Mouse (Mus musculus) midbrain, embryonic 10.5 days (tissue): ENCODE measurements around the gene Idi1. TPM values are rescaled to one million over a fixed set of nuclear protein-coding genes. Genes with fewer than 3 reads are reported as not detected.
"Not testable (repeated sequence)": the region's sequence is repeated elsewhere in the genome, so short reads cannot be mapped to it uniquely, and the experiment has no call there.

Source experiments
- DNase-seq: peaks from one replicate; pipeline ENCODE4 v3.0.0-alpha.2; 2017; ENCODE audit warnings: low spot score
- H3K27ac ChIP-seq: fragments of 300-500 bp; sonication (generic); replicated peaks from 2 replicates; pipeline ENCODE4 v1.5.1; 2016; ENCODE audit warnings: mild to moderate bottlenecking
- H3K27me3 ChIP-seq: fragments of 300-500 bp; sonication (generic); 2 replicates; pipeline ENCODE4 v1.6.1; 2016; ENCODE audit warnings: low read depth, mild to moderate bottlenecking; ENCODE audit not compliant: poor library complexity, severe bottlenecking
- H3K36me3 ChIP-seq: fragments of 300-500 bp; sonication (generic); 2 replicates; pipeline ENCODE4 v1.6.1; 2016; ENCODE audit warnings: mild to moderate bottlenecking, moderate library complexity
- H3K4me1 ChIP-seq: fragments of 300-500 bp; sonication (generic); 2 replicates; pipeline ENCODE4 v1.6.1; 2016
- H3K4me3 ChIP-seq: fragments of 300-500 bp; sonication (generic); 2 replicates; pipeline ENCODE4 v1.5.1; 2016; ENCODE audit warnings: mild to moderate bottlenecking, moderate library complexity
- H3K9me3 ChIP-seq: fragments of 300-500 bp; sonication (generic); replicated peaks from 2 replicates; pipeline ENCODE4 v1.6.1; 2016; ENCODE audit warnings: mild to moderate bottlenecking
- WGBS: fragments of 180-500 bp; shearing (Covaris S2); methylation state at CpG from one replicate; pipeline ENCODE4 v1.1.7; 2016; 5-methylcytosine and 5-hydroxymethylcytosine counted together
- polyA plus RNA-seq: library from polyadenylated mRNA; unstranded; fragments of >200 nt; fragmentation: Nextera tagmentation; extraction: Ambion mirVana; gene quantifications from 2 replicates; pipeline ENCODE4 v1.2.1, GENCODE M21; 2016

Idi1 gene
- polyA plus RNA-seq, 1 experiment from 2014 or later = 173 TPM

GRCm38 (mm10) chr13:8864990-8865389 is 20.3 kb upstream of the Idi1 start:
- Histone ChIP-seq H3K36me3 (peaks cover 54% of the 10 kb centered on the region), H3K27ac (no peak overlapping the region), H3K4me1 (peaks cover 10% of the 10 kb centered on the region), H3K9me3 (no peaks in the 10 kb centered on the region), H3K4me3 (no peak overlapping the region), H3K27me3 (no peaks in the 10 kb centered on the region)
- 94% methylated on average over 3 of the region's 3 CpGs for WGBS
- no peak for DNase-seq

- peaks cover 39% of the 10 kb centered on the region for H3K36me3 ChIP-seq
- 92% methylated on average over 7 of the region's 7 CpGs for WGBS
- peaks cover 13% of the 10 kb centered on the region for H3K4me1 ChIP-seq
- no peaks in the 10 kb centered on the region for H3K9me3 ChIP-seq
- H3K4me3 ChIP-seq = no peak overlapping the region
- no peak for DNase-seq
- no peaks in the 10 kb centered on the region for H3K27me3 ChIP-seq
- no peak overlapping the region for H3K27ac ChIP-seq
These were observed 18.7 kb upstream of the Idi1 start for GRCm38 (mm10) chr13:8866612-8867011.

- 81% methylated on average over 5 of the region's 5 CpGs for WGBS
- H3K27ac ChIP-seq = peak overlapping the region; percentile 92
These were observed 15.6 kb upstream of the Idi1 start for GRCm38 (mm10) chr13:8869578-8870157.

GRCm38 (mm10) chr13:8870160-8870509 is 15.2 kb upstream of the Idi1 start:
- 9% methylated on average over 9 of the region's 9 CpGs for WGBS
- H3K27ac ChIP-seq = peak overlapping the region; percentile 92
- peak overlapping the region; percentile 78 for H3K4me3 ChIP-seq
- no peaks in the 10 kb centered on the region for H3K27me3 ChIP-seq
- H3K36me3 ChIP-seq = peaks cover 22% of the 10 kb centered on the region
- no peak for DNase-seq
- H3K9me3 ChIP-seq = no peaks in the 10 kb centered on the region
- H3K4me1 ChIP-seq = peaks cover 19% of the 10 kb centered on the region

More at GRCm38 (mm10) chr13:8869578-8870157, 15.6 kb upstream of the Idi1 start:
- Histone ChIP-seq H3K9me3 (no peaks in the 10 kb centered on the region), H3K36me3 (peaks cover 27% of the 10 kb centered on the region), H3K4me3 (peak overlapping the region; percentile 78), H3K4me1 (peaks cover 19% of the 10 kb centered on the region), H3K27me3 (no peaks in the 10 kb centered on the region)
- no peak for DNase-seq

GRCm38 (mm10) chr13:8870510-8871313 is 14.6 kb upstream of the Idi1 start:
- Histone ChIP-seq H3K27me3 (no peaks in the 10 kb centered on the region), H3K36me3 (peaks cover 18% of the 10 kb centered on the region), H3K4me3 (peak overlapping the region; percentile 78), H3K4me1 (peaks cover 19% of the 10 kb centered on the region), H3K9me3 (no peaks in the 10 kb centered on the region), H3K27ac (peak overlapping the region; percentile 92)
- DNase-seq = peak; percentile 89
- WGBS = under 1% methylated on average over 57 of the region's 57 CpGs

GRCm38 (mm10) chr13:8871314-8871962 is 13.9 kb upstream of the Idi1 start, which contains the start of gene Wdr37:
Gene Wdr37 (minus strand): TSS chr13:8871909.
- WGBS = 3% methylated on average over 18 of the region's 18 CpGs
- Histone ChIP-seq H3K4me1 (peaks cover 19% of the 10 kb centered on the region), H3K27me3 (no peaks in the 10 kb centered on the region), H3K36me3 (peaks cover 11% of the 10 kb centered on the region), H3K4me3 (peak within 1 kb of the TSS; percentile 78), H3K27ac (peak within 1 kb of the TSS; percentile 92), H3K9me3 (no peaks in the 10 kb centered on the region)
- DNase-seq = no peak

GRCm38 (mm10) chr13:8873776-8874175 is 11.5 kb upstream of the Idi1 start:
- H3K27ac ChIP-seq = no peak overlapping the region
- no peaks in the 10 kb centered on the region for H3K36me3 ChIP-seq
- H3K27me3 ChIP-seq = no peaks in the 10 kb centered on the region
- no peak overlapping the region for H3K4me3 ChIP-seq
- no peak for DNase-seq
- 90% methylated on average over 1 of the region's 1 CpGs for WGBS
- H3K4me1 ChIP-seq = peaks cover 19% of the 10 kb centered on the region
- H3K9me3 ChIP-seq = no peaks in the 10 kb centered on the region

- H3K27ac ChIP-seq = no peak overlapping the region
- no peaks in the 10 kb centered on the region for H3K36me3 ChIP-seq
- no peaks in the 10 kb centered on the region for H3K9me3 ChIP-seq
- H3K27me3 ChIP-seq = no peaks in the 10 kb centered on the region
- H3K4me1 ChIP-seq = peaks cover 7% of the 10 kb centered on the region
- no peak overlapping the region for H3K4me3 ChIP-seq
- WGBS = 77% methylated on average over 3 of the region's 3 CpGs
- DNase-seq = no peak
These were observed 3.7 kb upstream of the Idi1 start for GRCm38 (mm10) chr13:8881611-8882010.

- not testable (repeated sequence) for H3K27me3 ChIP-seq, DNase-seq, H3K27ac ChIP-seq, H3K4me3 ChIP-seq, H3K9me3 ChIP-seq
- 88% methylated on average over 5 of the region's 5 CpGs for WGBS
- peaks cover 20% of the 10 kb centered on the region for H3K4me1 ChIP-seq
- peaks cover 15% of the 10 kb centered on the region for H3K36me3 ChIP-seq
These were observed 1.4 kb upstream of the Idi1 start for GRCm38 (mm10) chr13:8883870-8884269.

- no peaks in the 10 kb centered on the region for H3K27me3 ChIP-seq
- H3K4me1 ChIP-seq = peaks cover 20% of the 10 kb centered on the region
- H3K9me3 ChIP-seq = no peaks in the 10 kb centered on the region
- H3K4me3 ChIP-seq = peak overlapping the region; percentile 79
- peaks cover 28% of the 10 kb centered on the region for H3K36me3 ChIP-seq
- WGBS = 7% methylated on average over 9 of the region's 9 CpGs
- H3K27ac ChIP-seq = peak overlapping the region; percentile 99
- no peak for DNase-seq
These were observed 872 bp downstream of the Idi1 start for GRCm38 (mm10) chr13:8886185-8886560.

- 95% methylated on average over 1 of the region's 1 CpGs for WGBS
- Histone ChIP-seq H3K9me3 (no peaks in the 10 kb centered on the region), H3K27ac (no peak overlapping the region), H3K4me1 (peaks cover 20% of the 10 kb centered on the region), H3K27me3 (no peaks in the 10 kb centered on the region), H3K4me3 (no peak overlapping the region), H3K36me3 (peaks cover 42% of the 10 kb centered on the region)
- no peak for DNase-seq
These were observed 3.3 kb downstream of the Idi1 start for GRCm38 (mm10) chr13:8888603-8889002.

- H3K9me3 ChIP-seq = peaks cover 33% of the 10 kb centered on the region
- 91% methylated on average over 2 of the region's 2 CpGs for WGBS
- H3K27me3 ChIP-seq, DNase-seq, H3K4me1 ChIP-seq, H3K27ac ChIP-seq, H3K36me3 ChIP-seq, H3K4me3 ChIP-seq: not testable (repeated sequence)
These were observed 20.7 kb downstream of the Idi1 start for GRCm38 (mm10) chr13:8905986-8906385.

GRCm38 (mm10) chr13:8913890-8914289 is 28.6 kb downstream of the Idi1 start:
- H3K4me3 ChIP-seq, H3K9me3 ChIP-seq, DNase-seq, H3K4me1 ChIP-seq, H3K27me3 ChIP-seq, H3K36me3 ChIP-seq, H3K27ac ChIP-seq: not testable (repeated sequence)
- 90% methylated on average over 8 of the region's 8 CpGs for WGBS
